Mouse (Mus musculus) kidney, embryonic 15.5 days (tissue): ENCODE results near the gene Trp53rka. TPM values are rescaled to one million over a fixed set of nuclear protein-coding genes. Genes with fewer than 3 reads are reported as not detected.
A peak's percentile ranks its signal among the peaks of the same experiment; 100 is the strongest.

Experiments used
- ATAC-seq: fragments of 200-750 bp; cut with Nextera tagmentation; replicated peaks from 2 replicates; pipeline ENCODE4 v1.8.0; 2017; ENCODE audit warnings: moderate TSS enrichment; ENCODE audit not compliant: low FRiP score
- H3K27ac ChIP-seq: fragments of 300-500 bp; sonication (generic); 2 replicates; pipeline ENCODE4 v1.5.1; 2015; ENCODE audit warnings: mild to moderate bottlenecking, inconsistent platforms
- H3K27me3 ChIP-seq: fragments of 300-500 bp; sonication (generic); 2 replicates; pipeline ENCODE4 v1.6.1; 2015; ENCODE audit warnings: inconsistent platforms
- H3K36me3 ChIP-seq: fragments of 300-500 bp; sonication (generic); 2 replicates; pipeline ENCODE4 v1.6.1; 2015; ENCODE audit warnings: inconsistent platforms
- H3K4me1 ChIP-seq: fragments of 300-500 bp; sonication (generic); 2 replicates; pipeline ENCODE4 v1.6.1; 2015; ENCODE audit warnings: inconsistent platforms
- H3K4me2 ChIP-seq: fragments of 300-500 bp; sonication (generic); 2 replicates; pipeline ENCODE4 v1.6.1; 2015; ENCODE audit warnings: moderate library complexity, mild to moderate bottlenecking, inconsistent platforms
- H3K4me3 ChIP-seq: fragments of 300-500 bp; sonication (generic); replicated peaks from 2 replicates; pipeline ENCODE4 v1.5.1; 2015; ENCODE audit warnings: mild to moderate bottlenecking, inconsistent platforms
- H3K9ac ChIP-seq: fragments of 300-500 bp; sonication (generic); 2 replicates; pipeline ENCODE4 v1.6.1; 2015; ENCODE audit warnings: mild to moderate bottlenecking, inconsistent platforms
- H3K9me3 ChIP-seq: fragments of 300-500 bp; sonication (generic); replicated peaks from 2 replicates; pipeline ENCODE4 v1.6.1; 2016; ENCODE audit warnings: inconsistent platforms
- WGBS: fragments of 180-500 bp; shearing (Covaris S2); methylation state at CpG from one replicate; pipeline ENCODE4 v1.1.7; 2015; ENCODE audit warnings: mixed read lengths; 5-methylcytosine and 5-hydroxymethylcytosine counted together
- polyA plus RNA-seq: library from polyadenylated mRNA; unstranded; fragments of >200 nt; fragmentation: Nextera tagmentation; extraction: Ambion mirVana; gene quantifications from 2 replicates; pipeline ENCODE4 v1.2.1, GENCODE M21; 2015

Gene Trp53rka
- polyA plus RNA-seq, 1 experiment from 2014 or later = 36.3 TPM

- Histone ChIP-seq H3K27me3 (no peaks in the 10 kb centered on the region), H3K4me3 (no peak overlapping the region), H3K9me3 (no peaks in the 10 kb centered on the region), H3K4me2 (no peak overlapping the region), H3K27ac (no peak overlapping the region), H3K9ac (no peak overlapping the region), H3K4me1 (peaks cover 41% of the 10 kb centered on the region), H3K36me3 (no peaks in the 10 kb centered on the region)
- no peak for ATAC-seq
- WGBS = 44% methylated on average over 9 of the region's 9 CpGs
These were observed 16.6 kb upstream of the Trp53rka start for GRCm38 (mm10) chr2:165509686-165510085.

DNA sequence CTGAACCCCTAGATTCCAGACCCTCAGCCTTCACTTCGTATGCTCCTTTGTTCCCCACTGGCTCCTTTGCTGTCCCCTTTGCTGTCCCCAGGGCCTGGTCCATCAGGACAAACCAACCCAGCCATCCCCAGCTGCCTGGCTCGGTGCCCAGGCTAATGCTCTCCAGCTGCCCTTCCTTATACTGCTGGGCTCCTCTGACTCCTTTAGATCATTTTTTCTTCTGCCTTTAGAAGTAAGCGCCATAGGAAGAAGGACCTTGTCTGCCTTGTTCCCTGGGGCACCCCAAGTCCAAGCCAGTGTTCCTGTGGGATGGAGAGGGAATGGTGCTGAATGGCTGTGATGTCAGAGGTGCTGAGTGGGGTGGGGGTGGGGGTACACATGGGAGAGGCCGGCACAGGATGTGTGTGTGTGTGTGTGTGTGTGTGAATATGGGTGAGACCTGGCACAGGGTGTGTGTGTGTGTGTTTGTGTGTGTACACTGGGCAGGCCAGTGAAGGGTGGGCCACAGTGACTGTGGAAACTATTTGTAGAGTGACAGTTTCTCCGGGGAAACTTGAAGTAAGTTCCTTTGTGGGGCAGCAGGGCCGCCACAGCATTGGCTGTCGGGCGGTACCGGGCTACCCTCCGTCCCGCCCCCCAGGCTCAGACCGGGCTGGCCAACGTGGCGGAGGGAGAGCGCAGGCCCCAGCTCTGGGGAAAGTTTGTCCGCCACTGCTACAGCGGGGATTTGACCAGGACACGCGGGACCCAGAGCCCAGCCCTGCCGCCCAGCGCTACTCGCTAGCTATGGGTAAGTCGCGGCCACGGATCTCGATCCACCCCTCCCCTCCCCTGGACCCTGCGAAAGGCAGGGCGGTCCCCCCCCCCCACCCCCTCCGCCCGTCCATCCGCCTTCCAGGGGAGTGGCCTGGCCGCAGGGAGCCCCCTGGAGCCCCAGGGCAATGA is 10.4 kb upstream of the Trp53rka start, which contains the start of gene Slc2a10:
Gene Slc2a10 (plus strand): TSS at position 529 of the 945 bp plus-strand sequence.
- peak within 1 kb of the TSS; percentile 77 for H3K4me2 ChIP-seq
- H3K27ac ChIP-seq = peak within 1 kb of the TSS; percentile 51
- no peaks in the 10 kb centered on the region for H3K27me3 ChIP-seq
- peak; percentile 81 for ATAC-seq
- WGBS = 4% methylated on average over 29 of the region's 32 CpGs
- H3K4me3 ChIP-seq = peak within 1 kb of the TSS; percentile 55
- H3K36me3 ChIP-seq = no peaks in the 10 kb centered on the region
- peak within 1 kb of the TSS; percentile 52 for H3K9ac ChIP-seq
- peaks cover 26% of the 10 kb centered on the region for H3K4me1 ChIP-seq
- no peaks in the 10 kb centered on the region for H3K9me3 ChIP-seq

- Histone ChIP-seq H3K27ac (no peak overlapping the region), H3K4me1 (peaks cover 14% of the 10 kb centered on the region), H3K36me3 (no peaks in the 10 kb centered on the region), H3K4me2 (no peak overlapping the region), H3K9me3 (no peaks in the 10 kb centered on the region), H3K4me3 (no peak overlapping the region), H3K27me3 (no peaks in the 10 kb centered on the region), H3K9ac (no peak overlapping the region)
- ATAC-seq = no peak
- WGBS = 54% methylated on average over 6 of the region's 6 CpGs
These were observed 5.7 kb upstream of the Trp53rka start for GRCm38 (mm10) chr2:165498816-165499215.

DNA sequence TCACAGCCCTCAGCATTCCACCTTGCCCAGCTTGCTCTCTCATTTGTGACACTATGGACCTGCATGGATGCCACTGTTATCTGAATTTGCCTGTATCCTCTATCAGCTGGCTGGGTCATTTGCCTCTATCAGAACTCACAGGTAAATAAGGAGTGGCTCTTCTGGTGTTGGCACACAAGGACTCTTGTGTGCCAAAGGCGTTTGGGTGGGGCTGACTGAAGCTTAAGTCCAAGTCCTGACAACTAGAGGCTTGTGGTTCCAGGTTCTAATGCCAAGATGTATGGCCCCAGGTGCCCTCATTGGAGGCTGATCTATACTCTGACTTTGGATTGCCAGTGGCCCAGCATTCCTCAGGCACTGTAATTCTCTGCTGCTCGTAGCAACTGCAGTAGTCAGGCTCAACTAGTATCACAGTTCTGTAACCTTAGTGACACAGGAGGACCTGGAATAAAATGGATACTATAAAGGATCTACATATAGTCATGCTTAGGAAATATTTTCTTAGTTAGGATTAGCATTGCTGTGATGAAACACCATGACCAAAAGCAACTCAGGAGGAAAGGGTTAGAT is 4.7 kb upstream of the Trp53rka start:
- Histone ChIP-seq H3K4me2 (no peak overlapping the region), H3K9ac (no peak overlapping the region), H3K27ac (no peak overlapping the region), H3K4me3 (no peak overlapping the region), H3K4me1 (peaks cover 8% of the 10 kb centered on the region), H3K27me3 (no peaks in the 10 kb centered on the region), H3K9me3 (no peaks in the 10 kb centered on the region), H3K36me3 (no peaks in the 10 kb centered on the region)
- no peak for ATAC-seq
- 69% methylated on average over 2 of the region's 2 CpGs for WGBS

- H3K9ac ChIP-seq = no peak overlapping the region
- H3K4me1 ChIP-seq = peaks cover 16% of the 10 kb centered on the region
- no peak for ATAC-seq
- no peaks in the 10 kb centered on the region for H3K9me3 ChIP-seq
- H3K27me3 ChIP-seq = no peaks in the 10 kb centered on the region
- H3K27ac ChIP-seq = no peak overlapping the region
- H3K4me3 ChIP-seq = no peak overlapping the region
- H3K4me2 ChIP-seq = no peak overlapping the region
- no peaks in the 10 kb centered on the region for H3K36me3 ChIP-seq
These were observed 3.1 kb upstream of the Trp53rka start for GRCm38 (mm10) chr2:165496251-165496650.

GRCm38 (mm10) chr2:165494495-165494894 is 1.4 kb upstream of the Trp53rka start:
- no peak overlapping the region for H3K27ac ChIP-seq
- peaks cover 14% of the 10 kb centered on the region for H3K36me3 ChIP-seq
- no peaks in the 10 kb centered on the region for H3K27me3 ChIP-seq
- peaks cover 16% of the 10 kb centered on the region for H3K4me1 ChIP-seq
- no peak overlapping the region for H3K4me2 ChIP-seq
- H3K4me3 ChIP-seq = no peak overlapping the region
- ATAC-seq = no peak
- no peaks in the 10 kb centered on the region for H3K9me3 ChIP-seq
- no peak overlapping the region for H3K9ac ChIP-seq
- 56% methylated on average over 2 of the region's 2 CpGs for WGBS

GRCm38 (mm10) chr2:165493587-165494210 is 575 bp upstream of the Trp53rka start:
- Histone ChIP-seq H3K9me3 (no peaks in the 10 kb centered on the region), H3K36me3 (peaks cover 22% of the 10 kb centered on the region), H3K27me3 (no peaks in the 10 kb centered on the region), H3K4me3 (peak overlapping the region; percentile 81), H3K9ac (peak overlapping the region; percentile 83), H3K4me2 (peak overlapping the region; percentile 79), H3K27ac (peak overlapping the region; percentile 84), H3K4me1 (peaks cover 16% of the 10 kb centered on the region)
- no peak for ATAC-seq
- WGBS = 28% methylated on average over 17 of the region's 17 CpGs

GRCm38 (mm10) chr2:165486881-165487535 is 6.1 kb downstream of the Trp53rka start:
- H3K4me1 ChIP-seq = peaks cover 10% of the 10 kb centered on the region
- WGBS = 20% methylated on average over 8 of the region's 8 CpGs
- no peaks in the 10 kb centered on the region for H3K27me3 ChIP-seq
- no peak overlapping the region for H3K4me2 ChIP-seq
- 0 out of 2 replicates have a peak, but pooled peaks have one; percentile 37 for ATAC-seq
- H3K36me3 ChIP-seq = peaks cover 28% of the 10 kb centered on the region
- no peaks in the 10 kb centered on the region for H3K9me3 ChIP-seq
- H3K4me3 ChIP-seq = no peak overlapping the region
- no peak overlapping the region for H3K27ac ChIP-seq
- no peak overlapping the region for H3K9ac ChIP-seq

DNA sequence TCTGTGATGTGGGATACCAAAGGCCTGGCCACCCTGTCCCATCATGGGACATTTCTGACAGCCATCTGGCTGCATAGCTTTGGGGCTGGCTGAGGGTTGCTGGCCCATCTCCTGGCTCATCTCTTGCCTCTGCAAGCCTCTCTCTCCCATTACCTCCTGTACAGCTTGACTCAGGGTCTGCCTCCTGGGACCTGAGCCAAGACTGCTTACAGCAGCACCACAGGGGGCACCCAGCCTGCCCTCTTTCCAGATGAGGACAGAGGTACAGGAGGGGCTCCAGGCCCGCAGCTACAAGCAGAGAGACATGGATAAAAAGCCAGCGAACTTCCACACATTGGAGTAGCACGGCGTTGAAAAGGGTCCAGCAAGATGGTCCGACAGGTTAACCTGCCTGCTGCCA is 6.7 kb downstream of the Trp53rka start:
- H3K9ac ChIP-seq = no peak overlapping the region

DNA sequence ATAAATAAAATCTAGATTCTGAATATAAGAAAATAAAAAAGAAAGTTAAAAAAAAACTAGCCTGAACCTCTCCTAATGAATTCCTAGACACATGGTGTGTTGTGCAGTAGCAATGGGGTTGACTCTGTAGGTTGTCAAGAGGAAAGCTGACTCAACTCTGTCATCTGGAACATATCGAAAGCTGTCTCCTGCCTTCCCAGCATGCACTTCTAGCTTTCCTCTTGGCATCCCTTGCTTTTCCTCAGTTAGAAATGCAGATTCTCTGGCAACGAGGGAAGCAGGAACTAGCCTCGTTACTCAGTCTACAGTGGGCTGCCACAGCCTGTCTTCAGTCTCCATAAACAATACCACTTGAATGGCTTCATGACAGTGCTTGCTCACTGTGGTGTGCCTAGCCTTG is 7.3 kb downstream of the Trp53rka start:
- Histone ChIP-seq H3K36me3 (peaks cover 27% of the 10 kb centered on the region), H3K27ac (no peak overlapping the region), H3K27me3 (no peaks in the 10 kb centered on the region), H3K4me2 (no peak overlapping the region), H3K9ac (no peak overlapping the region), H3K4me1 (peaks cover 8% of the 10 kb centered on the region; the same call in 1 of the 2 replicates), H3K4me3 (no peak overlapping the region), H3K9me3 (no peaks in the 10 kb centered on the region)
- ATAC-seq = no peak
- 72% methylated on average over 3 of the region's 3 CpGs for WGBS

More for the DNA sequence above, 6.7 kb downstream of the Trp53rka start:
- ATAC-seq = no peak
- H3K4me2 ChIP-seq = no peak overlapping the region
- H3K27ac ChIP-seq = no peak overlapping the region
- 83% methylated on average over 5 of the region's 5 CpGs for WGBS
- H3K4me1 ChIP-seq = peaks cover 8% of the 10 kb centered on the region; the same call in 1 of the 2 replicates
- H3K9me3 ChIP-seq = no peaks in the 10 kb centered on the region
- H3K27me3 ChIP-seq = no peaks in the 10 kb centered on the region
- no peak overlapping the region for H3K4me3 ChIP-seq
- H3K36me3 ChIP-seq = peaks cover 28% of the 10 kb centered on the region

DNA sequence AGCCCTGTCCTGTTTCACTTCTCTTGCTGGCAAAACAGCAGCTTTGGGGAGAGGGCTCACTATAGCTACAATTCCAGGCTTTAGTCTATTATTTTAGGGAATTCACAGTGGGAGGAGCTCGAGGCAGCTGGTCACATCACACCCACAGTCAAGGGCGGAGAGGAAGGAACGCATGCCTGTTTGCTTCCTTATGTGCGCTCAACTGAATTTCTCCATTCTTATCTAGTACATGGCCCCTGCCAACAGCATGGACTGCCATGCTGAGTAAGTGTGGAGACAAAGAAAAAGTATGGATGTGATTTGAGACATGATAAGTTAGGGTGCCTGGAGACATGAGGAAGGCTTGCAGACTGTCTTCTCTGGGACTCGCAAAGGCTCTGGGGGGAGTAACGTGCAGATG is 9.0 kb downstream of the Trp53rka start:
- WGBS = 53% methylated on average over 6 of the region's 6 CpGs
- H3K4me2 ChIP-seq = no peak overlapping the region
- no peak for ATAC-seq

More for the DNA sequence above, 9.0 kb downstream of the Trp53rka start:
- H3K27ac ChIP-seq = no peak overlapping the region
- no peaks in the 10 kb centered on the region for H3K27me3 ChIP-seq
- no peaks in the 10 kb centered on the region for H3K9me3 ChIP-seq
- H3K9ac ChIP-seq = no peak overlapping the region
- H3K4me1 ChIP-seq = peaks cover 8% of the 10 kb centered on the region; the same call in 1 of the 2 replicates
- H3K4me3 ChIP-seq = no peak overlapping the region
- peaks cover 11% of the 10 kb centered on the region for H3K36me3 ChIP-seq
